Comparison of ENCODE assay signal across 26 mouse cellular contexts in genomic region chr2:153963334-153963733, GRCm38 (mm10). TPM values are rescaled to one million over a fixed set of nuclear protein-coding genes. Genes with fewer than 3 reads are reported as not detected.
A peak's percentile ranks its signal among the peaks of the same experiment; 100 is the strongest.
DNase-seq lines count a peak whose midpoint lies in the region; ATAC-seq lines count a peak whose summit lies in the region.
"Had no signal": no experiment of that assay in that cellular context is flagged by ENCODE, and none has a peak within 500 bp of the region (broad histone marks: within the 10 kb centered on the region; RNA-seq: fewer than 3 reads in every experiment).

No protein-coding gene starts in this region.

- no peak for DNase-seq in frontal cortex, postnatal 10 days (ENCODE audit: low spot score in 2 of 2)
- peak; percentile 16 for DNase-seq in right cerebral cortex, adult 18-20 months
- no peak for DNase-seq in right cerebral cortex, postnatal 25 days
- DNase-seq in cerebellum, adult 8-10 months: peak; percentile 96
- DNase-seq in cerebellum, postnatal 36 days: peak; percentile 95 to 97
- DNase-seq in urinary bladder, adult 2 months (ENCODE audit: low spot score): no peak
- no peak for DNase-seq in MN1 (ENCODE audit: low spot score)
- DNase-seq: gastrocnemius, postnatal 10 days; kidney, postnatal 25 days; liver; right cerebral cortex, postnatal 14 days; spleen, adult 18-20 months had no signal

- 0 out of 2 replicates have a peak, but pooled peaks have one; percentile 4 for ATAC-seq in frontal cortex, adult (ENCODE audit: low TSS enrichment)
- ATAC-seq: forebrain, embryonic 13.5 days; hindbrain, embryonic 16.5 days; intestine, embryonic 16.5 days had no signal

RNA-seq across cellular contexts. Expression of gene Bpifa6, which starts 11.4 kb away (rescaled TPM):
- polyA plus RNA-seq in urinary bladder, adult 2 months (2012; rRNA removed): 0.11 TPM in 1 of 2 replicates, not detected in the other
- polyA plus RNA-seq: embryonic facial prominence, embryonic 13.5 days; erythroblast, embryonic 14.5 days; forebrain, embryonic 13.5 days; heart, embryonic 10.5 days; heart, embryonic 16.5 days; hindbrain, embryonic 16.5 days; intestine, embryonic 16.5 days; kidney, embryonic 14.5 days; limb, embryonic 10.5 days; liver, embryonic 15.5 days; lung, embryonic 16.5 days; midbrain, embryonic 10.5 days; neural tube, embryonic 15.5 days had no signal

RNA-seq across cellular contexts. Expression of gene Bpifb4, which starts 25.3 kb away (rescaled TPM):
- not detected in 2 replicates for polyA plus RNA-seq in urinary bladder, adult 2 months (2012; rRNA removed)
- polyA plus RNA-seq: embryonic facial prominence, embryonic 13.5 days; erythroblast, embryonic 14.5 days; forebrain, embryonic 13.5 days; heart, embryonic 10.5 days; heart, embryonic 16.5 days; hindbrain, embryonic 16.5 days; intestine, embryonic 16.5 days; kidney, embryonic 14.5 days; limb, embryonic 10.5 days; lung, embryonic 16.5 days; neural tube, embryonic 15.5 days had no signal

RNA-seq across cellular contexts. Expression of gene Bpifa2, which starts 44.7 kb away (rescaled TPM):
- not detected in 2 replicates for polyA plus RNA-seq in urinary bladder, adult 2 months (2012; rRNA removed)
- polyA plus RNA-seq: embryonic facial prominence, embryonic 13.5 days; erythroblast, embryonic 14.5 days; forebrain, embryonic 13.5 days; heart, embryonic 10.5 days; heart, embryonic 16.5 days; hindbrain, embryonic 16.5 days; intestine, embryonic 16.5 days; kidney, embryonic 14.5 days; limb, embryonic 10.5 days; liver, embryonic 15.5 days; lung, embryonic 16.5 days; midbrain, embryonic 10.5 days; neural tube, embryonic 15.5 days had no signal

RNA-seq across cellular contexts. Expression of gene Bpifb3, which starts 45.3 kb away (rescaled TPM):
- polyA plus RNA-seq in urinary bladder, adult 2 months (2012; rRNA removed): not detected in 2 replicates
- polyA plus RNA-seq: embryonic facial prominence, embryonic 13.5 days; erythroblast, embryonic 14.5 days; forebrain, embryonic 13.5 days; heart, embryonic 10.5 days; heart, embryonic 16.5 days; intestine, embryonic 16.5 days; kidney, embryonic 14.5 days; limb, embryonic 10.5 days; liver, embryonic 15.5 days; lung, embryonic 16.5 days; midbrain, embryonic 10.5 days; neural tube, embryonic 15.5 days had no signal

Comparison
In these comparisons a context has a peak if more than half of its experiments do, and no peak if none do; other contexts are left out.
1. DNase-seq: peak in right cerebral cortex, adult 18-20 months (single experiment), cerebellum, adult 8-10 months (single experiment) and cerebellum, postnatal 36 days (2 of 2); none in frontal cortex, postnatal 10 days (0 of 2), right cerebral cortex, postnatal 25 days (single experiment), urinary bladder, adult 2 months (single experiment) and MN1 (single experiment).